Mouse (Mus musculus): ENCODE data around the gene Gm8947.
"Not testable (repeated sequence)": the region's sequence is repeated elsewhere in the genome, so short reads cannot be mapped to it uniquely, and the experiment has no call there.

DNA sequence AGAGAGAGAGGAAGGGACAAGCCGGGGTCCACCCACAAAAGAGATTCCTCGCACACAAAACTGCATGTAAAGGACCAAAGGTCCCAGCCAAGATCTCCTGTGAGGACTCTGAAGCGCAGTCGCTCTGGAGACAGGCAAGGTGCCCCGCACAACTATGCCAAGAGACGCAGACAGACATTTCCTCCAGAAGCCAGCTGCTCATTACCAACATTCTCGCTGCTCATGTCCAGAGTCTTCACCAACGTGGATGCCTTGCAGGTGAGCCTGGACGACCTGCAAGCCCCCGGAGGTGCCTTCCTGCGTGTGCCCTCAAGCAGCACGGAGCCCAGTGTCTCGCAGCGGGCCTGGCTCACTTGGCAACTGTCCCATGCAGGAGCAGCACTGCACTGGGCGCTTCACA is 563 bp downstream of the Gm8947 start:
- not testable (repeated sequence) for TF ChIP-seq CTCF (IDR thresholded peaks at IDR 0.05; ENCODE audit: low read depth, low read length); POLR2A (IDR thresholded peaks at IDR 0.05; ENCODE audit: borderline replicate concordance, low read depth, low read length)
